Mouse (Mus musculus) midbrain, embryonic 13.5 days (tissue): ENCODE data around the gene F11r. TPM values are rescaled to one million over a fixed set of nuclear protein-coding genes. Genes with fewer than 3 reads are reported as not detected.

Source experiments
- ATAC-seq: fragments of 200-750 bp; cut with Nextera tagmentation; 2 replicates; pipeline ENCODE4 v1.8.0; 2017; ENCODE audit warnings: mild to moderate bottlenecking, moderate TSS enrichment, moderate library complexity
- H3K27ac ChIP-seq: fragments of 300-500 bp; sonication (generic); 2 replicates; pipeline ENCODE4 v1.5.1; 2015; ENCODE audit warnings: inconsistent platforms, mild to moderate bottlenecking, moderate library complexity
- H3K27me3 ChIP-seq: fragments of 300-500 bp; sonication (generic); 2 replicates; pipeline ENCODE4 v1.6.1; 2015; ENCODE audit warnings: mild to moderate bottlenecking, inconsistent platforms
- H3K36me3 ChIP-seq: fragments of 300-500 bp; sonication (generic); 2 replicates; pipeline ENCODE4 v1.6.1; 2015; ENCODE audit warnings: mild to moderate bottlenecking, inconsistent platforms
- H3K4me1 ChIP-seq: fragments of 300-500 bp; sonication (generic); replicated peaks from 2 replicates; pipeline ENCODE4 v1.6.1; 2015; ENCODE audit warnings: inconsistent platforms
- H3K4me2 ChIP-seq: fragments of 300-500 bp; sonication (generic); replicated peaks from 2 replicates; pipeline ENCODE4 v1.6.1; 2015; ENCODE audit warnings: moderate library complexity, mild to moderate bottlenecking, inconsistent platforms
- H3K4me3 ChIP-seq: fragments of 300-500 bp; sonication (generic); replicated peaks from 2 replicates; pipeline ENCODE4 v1.5.1; 2015; ENCODE audit warnings: mild to moderate bottlenecking, inconsistent platforms
- H3K9ac ChIP-seq: fragments of 300-500 bp; sonication (generic); replicated peaks from 2 replicates; pipeline ENCODE4 v1.6.1; 2015; ENCODE audit warnings: mild to moderate bottlenecking, inconsistent platforms
- H3K9me3 ChIP-seq: fragments of 300-500 bp; sonication (generic); 2 replicates; pipeline ENCODE4 v1.6.1; 2016; ENCODE audit warnings: mild to moderate bottlenecking, inconsistent platforms
- WGBS: fragments of 180-500 bp; shearing (Covaris S2); methylation state at CpG from one replicate; pipeline ENCODE4 v1.1.7; 2015; 5-methylcytosine and 5-hydroxymethylcytosine counted together
- polyA plus RNA-seq: library from polyadenylated mRNA; unstranded; fragments of >200 nt; fragmentation: Nextera tagmentation; extraction: Ambion mirVana; gene quantifications from 2 replicates; pipeline ENCODE4 v1.2.1, GENCODE M21; 2015

The F11r gene
- polyA plus RNA-seq, 1 experiment from 2014 or later, result 9.7 TPM

GRCm38 (mm10) chr1:171440025-171440725 is 2.8 kb downstream of the F11r start:
- Histone ChIP-seq H3K4me1 (peaks cover 19% of the 10 kb centered on the region), H3K27me3 (peaks cover 60% of the 10 kb centered on the region), H3K9ac (no peak overlapping the region), H3K9me3 (peaks cover 6% of the 10 kb centered on the region; the same call in 1 of the 2 replicates), H3K4me3 (no peak overlapping the region), H3K36me3 (no peaks in the 10 kb centered on the region), H3K27ac (peak overlapping the region; percentile 19; the same call in 1 of the 2 replicates), H3K4me2 (no peak overlapping the region)
- no peak for ATAC-seq
- 61% methylated on average over 9 of the region's 9 CpGs for WGBS

GRCm38 (mm10) chr1:171441466-171442412 is 4.4 kb downstream of the F11r start:
- 66% methylated on average over 7 of the region's 7 CpGs for WGBS
- Histone ChIP-seq H3K4me3 (no peak overlapping the region), H3K9me3 (peaks cover 6% of the 10 kb centered on the region; the same call in 1 of the 2 replicates), H3K4me2 (no peak overlapping the region), H3K27ac (no peak overlapping the region), H3K27me3 (peaks cover 45% of the 10 kb centered on the region), H3K9ac (no peak overlapping the region), H3K4me1 (peaks cover 19% of the 10 kb centered on the region), H3K36me3 (no peaks in the 10 kb centered on the region)
- ATAC-seq, result no peak

- ATAC-seq, result no peak
- no peak overlapping the region for H3K9ac ChIP-seq
- no peaks in the 10 kb centered on the region for H3K36me3 ChIP-seq
- H3K9me3 ChIP-seq, result peaks cover 6% of the 10 kb centered on the region; the same call in 1 of the 2 replicates
- H3K4me2 ChIP-seq, result no peak overlapping the region
- H3K4me3 ChIP-seq, result no peak overlapping the region
- H3K27ac ChIP-seq, result no peak overlapping the region
- H3K27me3 ChIP-seq, result peaks cover 39% of the 10 kb centered on the region
- WGBS, result 56% methylated on average over 8 of the region's 8 CpGs
- peaks cover 15% of the 10 kb centered on the region for H3K4me1 ChIP-seq
Observed at GRCm38 (mm10) chr1:171442413-171442760, 5.1 kb downstream of the F11r start.

- no peak overlapping the region for H3K4me3 ChIP-seq
- 89% methylated on average over 5 of the region's 5 CpGs for WGBS
- H3K4me2 ChIP-seq, result no peak overlapping the region
- H3K4me1 ChIP-seq, result 0 out of 2 replicates have a peak, but pooled peaks cover under 1% of the 10 kb centered on the region
- no peak overlapping the region for H3K27ac ChIP-seq
- no peaks in the 10 kb centered on the region for H3K36me3 ChIP-seq
- H3K9me3 ChIP-seq, result peaks cover 6% of the 10 kb centered on the region; the same call in 1 of the 2 replicates
- peaks cover 12% of the 10 kb centered on the region for H3K27me3 ChIP-seq
- ATAC-seq, result no peak
- H3K9ac ChIP-seq, result no peak overlapping the region
Observed at GRCm38 (mm10) chr1:171445050-171445449, 7.7 kb downstream of the F11r start.

- no peak overlapping the region for H3K4me3 ChIP-seq
- H3K4me1 ChIP-seq, result no peaks in the 10 kb centered on the region
- ATAC-seq, result no peak
- no peak overlapping the region for H3K27ac ChIP-seq
- no peaks in the 10 kb centered on the region for H3K27me3 ChIP-seq
- H3K36me3 ChIP-seq, result no peaks in the 10 kb centered on the region
- H3K9me3 ChIP-seq, result peaks cover 6% of the 10 kb centered on the region; the same call in 1 of the 2 replicates
- H3K4me2 ChIP-seq, result no peak overlapping the region
- H3K9ac ChIP-seq, result no peak overlapping the region
- 83% methylated on average over 7 of the region's 7 CpGs for WGBS
Observed at GRCm38 (mm10) chr1:171446854-171447253, 9.5 kb downstream of the F11r start.

- H3K4me3 ChIP-seq, result no peak overlapping the region
- no peak overlapping the region for H3K27ac ChIP-seq
- H3K4me1 ChIP-seq, result no peaks in the 10 kb centered on the region
- peaks cover 6% of the 10 kb centered on the region; the same call in 1 of the 2 replicates for H3K9me3 ChIP-seq
- WGBS, result 84% methylated on average over 10 of the region's 10 CpGs
- H3K9ac ChIP-seq, result no peak overlapping the region
- H3K4me2 ChIP-seq, result no peak overlapping the region
- no peaks in the 10 kb centered on the region for H3K36me3 ChIP-seq
- H3K27me3 ChIP-seq, result no peaks in the 10 kb centered on the region
- no peak for ATAC-seq
Observed at GRCm38 (mm10) chr1:171447692-171448091, 10.4 kb downstream of the F11r start.

- 86% methylated on average over 11 of the region's 11 CpGs for WGBS
Observed at GRCm38 (mm10) chr1:171450062-171450461, 12.7 kb downstream of the F11r start.

GRCm38 (mm10) chr1:171451001-171451400 is 13.7 kb downstream of the F11r start:
- Histone ChIP-seq H3K9me3 (no peaks in the 10 kb centered on the region), H3K4me3 (no peak overlapping the region), H3K4me1 (no peaks in the 10 kb centered on the region), H3K9ac (no peak overlapping the region), H3K27ac (no peak overlapping the region), H3K36me3 (no peaks in the 10 kb centered on the region), H3K4me2 (no peak overlapping the region), H3K27me3 (no peaks in the 10 kb centered on the region)
- no peak for ATAC-seq
- 90% methylated on average over 10 of the region's 10 CpGs for WGBS

More at GRCm38 (mm10) chr1:171450062-171450461, 12.7 kb downstream of the F11r start:
- H3K4me3 ChIP-seq, result no peak overlapping the region
- H3K9me3 ChIP-seq, result no peaks in the 10 kb centered on the region
- H3K36me3 ChIP-seq, result no peaks in the 10 kb centered on the region
- no peak overlapping the region for H3K9ac ChIP-seq
- no peaks in the 10 kb centered on the region for H3K27me3 ChIP-seq
- no peaks in the 10 kb centered on the region for H3K4me1 ChIP-seq
- H3K27ac ChIP-seq, result no peak overlapping the region
- H3K4me2 ChIP-seq, result no peak overlapping the region
- no peak for ATAC-seq

GRCm38 (mm10) chr1:171452522-171452921 is 15.2 kb downstream of the F11r start:
- Histone ChIP-seq H3K36me3 (no peaks in the 10 kb centered on the region), H3K27ac (no peak overlapping the region), H3K4me1 (no peaks in the 10 kb centered on the region), H3K9ac (no peak overlapping the region), H3K9me3 (no peaks in the 10 kb centered on the region), H3K4me2 (no peak overlapping the region), H3K27me3 (no peaks in the 10 kb centered on the region), H3K4me3 (no peak overlapping the region)
- no peak for ATAC-seq
- WGBS, result 81% methylated on average over 5 of the region's 5 CpGs

GRCm38 (mm10) chr1:171452923-171453322 is 15.6 kb downstream of the F11r start:
- no peak overlapping the region for H3K4me2 ChIP-seq
- no peaks in the 10 kb centered on the region for H3K36me3 ChIP-seq
- H3K9ac ChIP-seq, result no peak overlapping the region
- H3K27ac ChIP-seq, result no peak overlapping the region
- H3K27me3 ChIP-seq, result no peaks in the 10 kb centered on the region
- 90% methylated on average over 5 of the region's 5 CpGs for WGBS
- H3K4me1 ChIP-seq, result no peaks in the 10 kb centered on the region
- no peaks in the 10 kb centered on the region for H3K9me3 ChIP-seq
- no peak overlapping the region for H3K4me3 ChIP-seq
- ATAC-seq, result no peak

GRCm38 (mm10) chr1:171454926-171455325 is 17.6 kb downstream of the F11r start:
- no peak for ATAC-seq
- H3K36me3 ChIP-seq, result no peaks in the 10 kb centered on the region
- no peaks in the 10 kb centered on the region for H3K9me3 ChIP-seq
- no peaks in the 10 kb centered on the region for H3K27me3 ChIP-seq
- H3K9ac ChIP-seq, result no peak overlapping the region
- H3K27ac ChIP-seq, result no peak overlapping the region
- WGBS, result 83% methylated on average over 6 of the region's 6 CpGs
- H3K4me3 ChIP-seq, result no peak overlapping the region
- H3K4me2 ChIP-seq, result no peak overlapping the region
- peaks cover 5% of the 10 kb centered on the region for H3K4me1 ChIP-seq

- Histone ChIP-seq H3K9me3 (no peaks in the 10 kb centered on the region), H3K4me3 (no peak overlapping the region), H3K36me3 (no peaks in the 10 kb centered on the region), H3K27ac (no peak overlapping the region), H3K4me2 (no peak overlapping the region), H3K4me1 (peaks cover 12% of the 10 kb centered on the region), H3K27me3 (no peaks in the 10 kb centered on the region), H3K9ac (no peak overlapping the region)
- no peak for ATAC-seq
- WGBS, result 95% methylated on average over 1 of the region's 1 CpGs
Observed at GRCm38 (mm10) chr1:171457568-171457967, 20.2 kb downstream of the F11r start.
